Mouse (Mus musculus): ENCODE results near the gene Dohh. TPM values are rescaled to one million over a fixed set of nuclear protein-coding genes. Genes with fewer than 3 reads are reported as not detected.

Dohh gene
- total and polyA plus RNA-seq, 2 experiments from 2014 or later = 114 to 146 TPM

DNA sequence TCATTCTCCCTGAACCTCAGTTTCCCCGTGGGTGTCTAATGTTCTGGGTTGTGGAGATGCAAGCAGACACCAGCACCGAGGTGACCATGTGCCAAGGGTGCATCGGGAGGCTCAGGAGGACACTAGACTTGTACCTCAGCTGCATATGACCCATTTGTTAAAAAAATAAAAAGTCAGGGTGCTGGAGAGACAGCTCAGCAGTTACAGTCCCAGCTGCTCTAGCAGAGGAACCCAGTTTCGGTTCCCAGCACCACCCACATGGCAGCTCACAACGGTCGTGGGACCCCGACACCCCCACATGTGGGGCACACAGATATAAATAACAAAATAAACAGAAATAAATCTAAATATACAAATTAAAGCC lies 44.3 kb downstream of the Dohh start:
- DNase-seq (ENCODE audit: low spot score) (no peak), ATAC-seq (no peak)

GRCm38 (mm10) chr10:81429092-81429491 lies 44.9 kb downstream of the Dohh start:
- WGBS = 19% methylated on average over 2 of the region's 2 CpGs
- ATAC-seq (no peak), DNase-seq (ENCODE audit: low spot score) (no peak)
- Histone ChIP-seq H3K4me2 (ENCODE audit: low read depth, low read length) (peak overlapping the region; percentile 80; the same call in 1 of the 2 replicates), H3K27me3 (ENCODE audit: insufficient read depth, low read length) (no peaks in the 10 kb centered on the region), H3K36me3 (ENCODE audit: insufficient read depth, low read length) (no peaks in the 10 kb centered on the region), H3K4me1 (ENCODE audit: insufficient read depth, low read length) (peaks cover 19% of the 10 kb centered on the region), H3K9ac (replicated peaks; ENCODE audit: low read length) (no peak overlapping the region), H3K27ac (0 out of 2 replicates have a peak overlapping the region, but pooled peaks have one; percentile 98), H3K9me3 (ENCODE audit: low read length) (no peaks in the 10 kb centered on the region), H3K4me3 (ENCODE audit: low read length) (peak overlapping the region; percentile 84; the same call in 1 of the 2 replicates)
- no peak for TF ChIP-seq CTCF (IDR thresholded peaks at IDR 0.05; ENCODE audit: low read depth)

More for the DNA sequence above, 44.3 kb downstream of the Dohh start:
- no peak overlapping the region for H3K4me3 ChIP-seq (ENCODE audit: low read length)
- H3K27me3 ChIP-seq (ENCODE audit: insufficient read depth, low read length) = no peaks in the 10 kb centered on the region
- peaks cover 14% of the 10 kb centered on the region for H3K4me1 ChIP-seq (ENCODE audit: insufficient read depth, low read length)
- H3K27ac ChIP-seq = no peak overlapping the region
- WGBS = 89% methylated on average over 7 of the region's 7 CpGs
- H3K36me3 ChIP-seq (ENCODE audit: insufficient read depth, low read length) = no peaks in the 10 kb centered on the region
- TF ChIP-seq CTCF (IDR thresholded peaks at IDR 0.05; ENCODE audit: low read depth) = no peak
- no peaks in the 10 kb centered on the region for H3K9me3 ChIP-seq (ENCODE audit: low read length)
- no peak overlapping the region for H3K4me2 ChIP-seq (ENCODE audit: low read depth, low read length)
- H3K9ac ChIP-seq (replicated peaks; ENCODE audit: low read length) = no peak overlapping the region

GRCm38 (mm10) chr10:81429605-81430061 lies 45.4 kb downstream of the Dohh start:
- ATAC-seq (0 out of 2 replicates have a peak, but pooled peaks have one; percentile 0), DNase-seq (ENCODE audit: low spot score) (peak; percentile 75)
- no peaks in the 10 kb centered on the region for H3K9me3 ChIP-seq (ENCODE audit: low read length)
- H3K27ac ChIP-seq = peak overlapping the region; percentile 98
- TF ChIP-seq CTCF (IDR thresholded peaks at IDR 0.05; ENCODE audit: low read depth) = 0 out of 2 replicates have a peak, but pooled peaks have one; percentile 10
- peaks cover 17% of the 10 kb centered on the region for H3K4me1 ChIP-seq (ENCODE audit: insufficient read depth, low read length)
- H3K9ac ChIP-seq (replicated peaks; ENCODE audit: low read length) = peak overlapping the region; percentile 88
- H3K4me2 ChIP-seq (ENCODE audit: low read depth, low read length) = peak overlapping the region; percentile 80
- WGBS = 1% methylated on average over 13 of the region's 20 CpGs
- no peaks in the 10 kb centered on the region for H3K36me3 ChIP-seq (ENCODE audit: insufficient read depth, low read length)
- H3K4me3 ChIP-seq (ENCODE audit: low read length) = peak overlapping the region; percentile 84
- no peaks in the 10 kb centered on the region for H3K27me3 ChIP-seq (ENCODE audit: insufficient read depth, low read length)

DNA sequence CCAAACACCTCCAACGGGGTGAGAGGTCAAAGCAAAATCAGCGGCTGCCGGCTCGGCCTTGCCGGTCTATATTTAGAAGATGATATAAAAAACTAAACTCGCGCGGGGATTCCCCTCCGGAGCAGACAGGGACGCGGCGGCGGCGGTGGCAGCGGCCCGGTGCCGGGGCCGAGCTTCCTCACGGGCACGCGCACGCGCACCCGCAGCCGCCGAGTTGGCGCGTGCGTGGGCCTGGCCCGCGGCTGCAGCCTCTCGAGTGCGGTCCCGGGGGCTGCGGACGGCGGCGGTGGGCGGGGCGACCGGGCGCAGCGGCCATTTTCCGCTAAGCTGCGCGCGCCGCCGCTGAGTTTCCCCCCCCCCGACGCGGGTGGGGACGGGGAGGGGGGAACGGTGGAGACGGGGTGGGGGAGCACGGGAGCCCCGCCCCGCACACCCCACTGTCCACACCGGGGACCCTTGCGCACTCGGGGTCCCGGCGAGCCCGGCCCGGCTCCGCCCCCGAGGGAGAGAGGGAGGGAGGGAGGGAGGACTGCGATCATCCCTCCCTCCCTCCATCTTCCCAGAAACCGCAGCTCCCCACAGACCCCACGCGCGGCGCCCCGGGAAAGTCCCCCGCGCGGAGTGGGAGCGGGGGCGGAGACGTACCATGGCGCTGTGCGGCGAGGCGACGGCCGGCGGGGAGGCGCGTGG lies 46.1 kb downstream of the Dohh start:
- H3K4me2 ChIP-seq (ENCODE audit: low read depth, low read length) = peak overlapping the region; percentile 80
- H3K27ac ChIP-seq = peak overlapping the region; percentile 98
- H3K9me3 ChIP-seq (ENCODE audit: low read length) = no peaks in the 10 kb centered on the region
- no peak for TF ChIP-seq CTCF (IDR thresholded peaks at IDR 0.05; ENCODE audit: low read depth)
- H3K4me1 ChIP-seq (ENCODE audit: insufficient read depth, low read length) = peaks cover 22% of the 10 kb centered on the region
- WGBS = under 1% methylated on average over 45 of the region's 89 CpGs
- peak overlapping the region; percentile 84 for H3K4me3 ChIP-seq (ENCODE audit: low read length)
- DNase-seq (ENCODE audit: low spot score) (peak; percentile 93), ATAC-seq (peak; percentile 18; the same call in 1 of the 2 replicates)
- peak overlapping the region; percentile 88 for H3K9ac ChIP-seq (replicated peaks; ENCODE audit: low read length)
- H3K27me3 ChIP-seq (ENCODE audit: insufficient read depth, low read length) = no peaks in the 10 kb centered on the region
- no peaks in the 10 kb centered on the region for H3K36me3 ChIP-seq (ENCODE audit: insufficient read depth, low read length)

- ATAC-seq = peak; percentile 16; the same call in 1 of the 2 replicates
- Histone ChIP-seq H3K27me3 (ENCODE audit: insufficient read depth, low read length) (no peaks in the 10 kb centered on the region), H3K4me1 (ENCODE audit: insufficient read depth, low read length) (peaks cover 27% of the 10 kb centered on the region), H3K9me3 (ENCODE audit: low read length) (no peaks in the 10 kb centered on the region), H3K9ac (replicated peaks; ENCODE audit: low read length) (peak overlapping the region; percentile 88), H3K4me3 (ENCODE audit: low read length) (peak overlapping the region; percentile 84), H3K36me3 (ENCODE audit: insufficient read depth, low read length) (no peaks in the 10 kb centered on the region), H3K4me2 (ENCODE audit: low read depth, low read length) (peak overlapping the region; percentile 80), H3K27ac (peak overlapping the region; percentile 98)
- DNase-seq (ENCODE audit: low spot score) = peak; percentile 89
- TF ChIP-seq CTCF (IDR thresholded peaks at IDR 0.05; ENCODE audit: low read depth) = no peak
- WGBS = 1% methylated on average over 39 of the region's 70 CpGs
Measured at GRCm38 (mm10) chr10:81430831-81431525, 46.8 kb downstream of the Dohh start.

DNA sequence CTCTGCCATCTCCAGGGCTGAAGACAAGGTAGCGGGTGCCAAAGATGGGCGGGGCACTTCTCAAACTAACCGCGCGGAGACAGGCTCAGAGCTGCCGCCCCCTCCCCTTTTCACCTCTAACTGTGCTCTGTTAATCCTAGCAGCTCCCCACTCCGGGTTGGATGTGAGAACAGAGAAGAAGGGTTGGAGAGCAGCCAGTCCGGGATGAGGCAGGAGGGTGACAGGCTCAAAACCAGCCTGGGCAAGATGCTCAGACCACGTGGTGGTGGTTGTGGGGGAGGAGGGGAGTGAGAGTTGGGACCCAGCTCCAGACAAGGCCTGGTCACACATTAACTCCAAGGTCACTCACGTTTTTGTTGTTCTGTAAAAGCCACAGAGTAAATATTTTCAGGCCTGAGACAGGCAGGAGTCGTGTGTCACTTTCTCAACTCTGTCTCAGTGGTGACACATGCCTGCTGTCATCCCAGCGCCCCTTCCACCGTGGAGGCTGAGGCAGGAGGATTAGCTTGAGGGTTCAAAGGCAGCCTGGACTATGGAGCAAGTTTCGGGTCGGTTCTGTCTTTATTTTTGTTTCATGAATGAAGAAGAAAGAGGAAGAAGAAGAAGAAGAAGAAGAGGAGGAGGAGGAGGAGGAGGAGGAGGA lies 47.4 kb downstream of the Dohh start:
- H3K36me3 ChIP-seq (ENCODE audit: insufficient read depth, low read length) = no peaks in the 10 kb centered on the region
- H3K9ac ChIP-seq (replicated peaks; ENCODE audit: low read length) = peak overlapping the region; percentile 88; the same call in 1 of the 2 replicates
- peak; percentile 4; the same call in 1 of the 2 replicates for ATAC-seq
- 17% methylated on average over 15 of the region's 15 CpGs for WGBS
- H3K4me1 ChIP-seq (ENCODE audit: insufficient read depth, low read length) = peaks cover 31% of the 10 kb centered on the region
- peak overlapping the region; percentile 98 for H3K27ac ChIP-seq
- H3K9me3 ChIP-seq (ENCODE audit: low read length) = no peaks in the 10 kb centered on the region
- no peak for TF ChIP-seq CTCF (IDR thresholded peaks at IDR 0.05; ENCODE audit: low read depth)
- DNase-seq (ENCODE audit: low spot score) = peak; percentile 73
- no peaks in the 10 kb centered on the region for H3K27me3 ChIP-seq (ENCODE audit: insufficient read depth, low read length)
- peak overlapping the region; percentile 84 for H3K4me3 ChIP-seq (ENCODE audit: low read length)
- H3K4me2 ChIP-seq (ENCODE audit: low read depth, low read length) = peak overlapping the region; percentile 80

Measured in hindbrain, postnatal 0 days (tissue).